Mouse (Mus musculus) erythroblast, embryonic 14.5 days (primary cell): ENCODE results near the gene Camk2d.

Experiments used
- GATA1 ChIP-seq: IDR thresholded peaks from 2 replicates; pipeline ENCODE4 v1.6.1; 2012; ENCODE audit warnings: low read length, inconsistent platforms, mixed read lengths
- TAL1 ChIP-seq: IDR thresholded peaks from 3 replicates; pipeline ENCODE4 v1.6.1; 2012; ENCODE audit warnings: low read length, inconsistent platforms, mixed read lengths

DNA sequence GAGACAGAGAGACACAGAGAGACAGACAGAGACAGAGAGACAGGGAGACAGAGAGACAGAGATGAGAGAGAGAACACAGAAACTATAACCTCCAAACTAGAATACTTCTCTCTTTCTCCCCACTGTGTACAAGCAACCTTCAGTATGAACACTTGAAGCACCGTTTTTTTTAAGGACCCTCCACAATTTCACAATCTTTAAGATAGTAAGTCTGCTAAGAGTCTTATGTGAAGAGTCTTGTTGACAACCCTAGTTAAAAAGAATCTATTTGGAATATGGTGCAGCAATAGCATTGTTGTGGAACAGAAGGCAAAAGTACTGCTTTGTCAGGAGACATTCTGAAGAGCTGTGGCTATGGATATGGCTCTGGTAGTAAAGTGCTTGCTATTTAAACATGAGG, 274.6 kb downstream of the Camk2d start:
- TF ChIP-seq GATA1 (no peak), TAL1 (no peak)
